Mouse (Mus musculus): ENCODE measurements around the gene Tcerg1l.

Tcerg1l gene

GRCm38 (mm10) chr7:138397485-138398181 is at the start of gene Tcerg1l:
TSS of gene Tcerg1l (minus strand) at chr7:138397730.
- peak; percentile 12 to 52 for DNase-seq

- no peak for DNase-seq
Observed at GRCm38 (mm10) chr7:138442096-138442495, 44.6 kb upstream of the Tcerg1l start.

- DNase-seq: no peak
Observed at GRCm38 (mm10) chr7:138432541-138432940, 35.0 kb upstream of the Tcerg1l start.

GRCm38 (mm10) chr7:138431456-138431855 is 33.9 kb upstream of the Tcerg1l start:
- no peak for DNase-seq

- DNase-seq: no peak
Observed at GRCm38 (mm10) chr7:138429916-138430315, 32.4 kb upstream of the Tcerg1l start.

GRCm38 (mm10) chr7:138428826-138429225 is 31.3 kb upstream of the Tcerg1l start:
- peak; percentile 35 to 53 for DNase-seq

GRCm38 (mm10) chr7:138427441-138427840 is 29.9 kb upstream of the Tcerg1l start:
- DNase-seq: no peak

GRCm38 (mm10) chr7:138413496-138413895 is 16.0 kb upstream of the Tcerg1l start:
- no peak for DNase-seq

- no peak for DNase-seq
Observed at GRCm38 (mm10) chr7:138401641-138402040, 4.1 kb upstream of the Tcerg1l start.

- no peak for DNase-seq
Observed at GRCm38 (mm10) chr7:138400506-138401272, 3.2 kb upstream of the Tcerg1l start.

GRCm38 (mm10) chr7:138398182-138398793 is 758 bp upstream of the Tcerg1l start:
- peak; percentile 91 to 93 for DNase-seq

- peak; percentile 18 to 35 for DNase-seq
Observed at GRCm38 (mm10) chr7:138396863-138397484, 556 bp downstream of the Tcerg1l start.

- DNase-seq: peak in 1 of 2 experiments; percentile 12
Observed at GRCm38 (mm10) chr7:138396109-138396862, 1.2 kb downstream of the Tcerg1l start.

GRCm38 (mm10) chr7:138389941-138390340 is 7.6 kb downstream of the Tcerg1l start:
- no peak for DNase-seq

GRCm38 (mm10) chr7:138389071-138389470 is 8.5 kb downstream of the Tcerg1l start:
- DNase-seq: no peak

GRCm38 (mm10) chr7:138379221-138379620 is 18.3 kb downstream of the Tcerg1l start:
- DNase-seq: no peak

- no peak for DNase-seq
Observed at GRCm38 (mm10) chr7:138378546-138378945, 19.0 kb downstream of the Tcerg1l start.

- no peak for DNase-seq
Observed at GRCm38 (mm10) chr7:138375573-138375972, 22.0 kb downstream of the Tcerg1l start.

GRCm38 (mm10) chr7:138374376-138374775 is 23.2 kb downstream of the Tcerg1l start:
- no peak for DNase-seq

- DNase-seq: no peak
Observed at GRCm38 (mm10) chr7:138373530-138373929, 24.0 kb downstream of the Tcerg1l start.

- no peak for DNase-seq
Observed at GRCm38 (mm10) chr7:138367570-138367969, 30.0 kb downstream of the Tcerg1l start.

GRCm38 (mm10) chr7:138365519-138365918 is 32.0 kb downstream of the Tcerg1l start:
- no peak for DNase-seq
